Mouse (Mus musculus) bone marrow, adult 2 months (tissue): Measurements from ENCODE around the gene E2f4.

Experiments
- CTCF ChIP-seq: fragments of 200-500 bp; IDR thresholded peaks from 2 replicates; pipeline ENCODE4 v1.5.1; 2011; ENCODE audit warnings: low read length, control low read depth; ENCODE audit not compliant: control insufficient read depth, insufficient read depth
- POLR2A ChIP-seq: fragments of 200-500 bp; IDR thresholded peaks from 2 replicates; pipeline ENCODE4 v1.6.1; 2011; ENCODE audit warnings: low read depth, mild to moderate bottlenecking, control low read depth, low read length, borderline replicate concordance; ENCODE audit not compliant: control insufficient read depth

DNA sequence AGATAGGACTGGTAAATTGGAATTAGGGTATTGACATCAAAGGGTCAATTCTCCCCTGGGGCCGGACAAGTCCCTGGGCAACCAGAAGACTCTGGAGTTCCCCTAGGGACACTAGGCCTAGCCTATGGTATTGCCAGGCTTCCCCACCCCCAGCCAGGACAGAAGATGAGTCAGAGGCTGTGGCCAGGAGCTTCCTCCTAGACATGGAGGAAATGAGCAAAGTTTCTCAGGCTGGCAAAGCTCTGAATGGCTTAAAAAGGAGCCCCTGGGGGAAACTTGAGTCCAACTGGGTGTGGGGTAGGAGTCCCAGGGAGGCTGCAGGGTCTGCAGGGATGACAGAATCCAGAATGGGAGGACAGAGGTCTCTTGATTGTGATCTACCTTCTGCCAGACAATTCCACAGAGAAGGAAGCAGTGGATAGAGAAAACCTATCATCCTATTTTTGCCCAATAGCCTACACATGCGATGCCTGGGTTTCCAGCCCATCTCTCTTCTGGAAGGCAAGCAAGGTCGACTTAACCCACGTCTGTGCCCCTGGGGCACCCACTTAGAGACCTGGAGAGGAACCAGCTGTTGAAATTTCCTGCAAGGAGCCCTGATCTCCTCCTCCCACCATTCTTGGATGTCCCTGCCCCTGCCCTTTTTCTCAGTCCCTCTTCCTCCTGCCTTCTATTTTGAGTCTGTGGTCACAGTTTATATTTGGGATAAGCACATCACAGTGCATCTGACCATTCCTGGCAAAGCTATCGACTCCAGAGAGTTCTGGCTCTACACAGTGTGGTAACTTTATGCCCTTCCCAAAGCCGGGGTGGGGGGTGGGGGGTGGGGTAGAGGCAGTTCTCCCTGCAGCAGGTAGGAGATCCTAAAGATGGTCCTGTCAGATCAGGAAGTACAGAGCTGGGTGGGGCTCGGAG, 47.9 kb downstream of the E2f4 start:
- TF ChIP-seq POLR2A (no peak), CTCF (no peak)
